Mouse (Mus musculus): Measurements from ENCODE around the gene Vps41. TPM values are rescaled to one million over a fixed set of nuclear protein-coding genes. Genes with fewer than 3 reads are reported as not detected.

Gene Vps41
- total RNA-seq (2022): 100 to 1,000 TPM; 149 to 164 (median 153) TPM

GRCm38 (mm10) chr13:18717185-18717584, at the start of gene Vps41:
Vps41 (plus strand) TSS chr13:18717286.
- DNase-seq (ENCODE audit: low spot score in 2 of 2): peak; percentile 78

GRCm38 (mm10) chr13:18698518-18699065, 18.5 kb upstream of the Vps41 start:
- peak; percentile 16 to 49 for DNase-seq (ENCODE audit: low spot score in 2 of 2)

GRCm38 (mm10) chr13:18711685-18712084, 5.4 kb upstream of the Vps41 start:
- no peak for DNase-seq (ENCODE audit: low spot score in 2 of 2)

GRCm38 (mm10) chr13:18716707-18717106, 379 bp upstream of the Vps41 start:
- no peak for DNase-seq (ENCODE audit: low spot score in 2 of 2)

DNA sequence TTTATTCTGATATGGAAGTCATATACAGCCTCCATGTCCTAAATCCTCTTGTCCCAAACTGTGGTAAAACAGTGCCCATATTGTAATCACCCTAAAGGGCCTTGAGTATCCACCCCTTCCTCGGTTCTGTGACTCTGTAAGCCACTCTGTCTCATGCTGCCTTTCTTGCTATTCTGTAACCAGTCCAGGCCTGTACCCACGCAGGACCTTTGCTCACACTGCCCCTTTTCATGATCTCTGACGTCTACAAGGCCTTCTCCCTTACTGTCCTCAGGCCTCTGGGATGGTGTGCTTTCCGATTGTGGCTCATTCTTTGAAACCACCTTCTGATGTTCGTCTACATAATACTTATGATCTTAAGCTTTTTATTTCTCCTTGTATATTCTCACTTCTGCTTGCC, 1.4 kb downstream of the Vps41 start:
- DNase-seq (ENCODE audit: low spot score in 2 of 2): no peak

GRCm38 (mm10) chr13:18730666-18731065, 13.6 kb downstream of the Vps41 start:
- no peak for DNase-seq (ENCODE audit: low spot score in 2 of 2)

- no peak for DNase-seq (ENCODE audit: low spot score in 2 of 2)
Measured at GRCm38 (mm10) chr13:18736590-18736989, 19.5 kb downstream of the Vps41 start.

DNA sequence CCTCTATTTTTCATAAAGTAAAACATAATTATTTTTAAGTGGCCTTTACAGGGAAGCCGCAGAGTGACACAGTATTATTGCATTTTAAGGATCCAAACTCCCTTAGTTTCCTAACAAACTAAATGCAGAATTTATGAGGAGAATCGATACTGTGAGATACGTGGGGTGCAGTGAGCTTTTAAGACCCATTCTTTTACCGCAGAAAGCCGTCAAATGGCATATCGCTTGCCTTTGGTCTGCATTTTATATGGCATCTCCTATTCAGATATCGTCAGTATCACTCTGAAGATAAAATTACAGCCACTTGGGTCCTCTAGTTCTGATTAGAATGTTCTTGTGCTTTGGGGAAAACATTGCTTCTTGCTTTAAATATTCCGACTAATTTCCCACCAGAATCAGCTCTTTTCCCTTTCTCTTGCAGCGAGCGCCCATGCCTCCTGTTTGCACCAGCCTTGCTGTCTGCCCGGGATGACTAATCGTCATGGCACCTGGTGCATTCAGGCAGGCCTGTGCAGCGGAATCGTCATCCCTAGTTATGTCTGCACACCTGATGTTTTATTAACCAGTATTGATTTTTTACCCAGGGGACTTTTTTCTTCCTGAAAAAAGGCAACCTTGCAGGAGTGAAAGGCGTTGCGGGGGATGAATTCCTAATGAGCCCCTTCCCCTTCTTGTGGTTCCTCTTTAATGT, 26.6 kb downstream of the Vps41 start:
- peak; percentile 59 to 62 for DNase-seq (ENCODE audit: low spot score in 2 of 2)

DNA sequence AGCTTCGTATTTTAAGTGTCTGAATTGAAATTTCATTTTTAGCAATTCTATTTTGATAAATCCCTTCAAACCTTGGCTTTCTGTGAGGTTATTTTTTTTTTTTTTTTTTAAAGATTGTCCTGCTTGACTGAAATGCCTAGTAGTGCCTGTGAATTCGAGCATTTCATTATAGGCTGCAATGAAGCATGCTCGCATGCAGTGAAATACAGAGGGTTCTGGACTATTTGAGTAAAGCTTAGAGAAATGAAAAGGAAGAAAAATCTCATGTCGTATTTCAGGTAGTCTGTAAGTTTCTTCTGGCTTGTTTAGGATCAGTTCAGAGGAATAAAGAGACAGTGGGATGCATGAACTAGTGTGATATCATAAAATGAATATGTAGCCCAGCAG, 27.2 kb downstream of the Vps41 start:
- no peak for DNase-seq (ENCODE audit: low spot score in 2 of 2)

- no peak for DNase-seq (ENCODE audit: low spot score in 2 of 2)
Measured at GRCm38 (mm10) chr13:18757958-18758357, 40.9 kb downstream of the Vps41 start.

DNA sequence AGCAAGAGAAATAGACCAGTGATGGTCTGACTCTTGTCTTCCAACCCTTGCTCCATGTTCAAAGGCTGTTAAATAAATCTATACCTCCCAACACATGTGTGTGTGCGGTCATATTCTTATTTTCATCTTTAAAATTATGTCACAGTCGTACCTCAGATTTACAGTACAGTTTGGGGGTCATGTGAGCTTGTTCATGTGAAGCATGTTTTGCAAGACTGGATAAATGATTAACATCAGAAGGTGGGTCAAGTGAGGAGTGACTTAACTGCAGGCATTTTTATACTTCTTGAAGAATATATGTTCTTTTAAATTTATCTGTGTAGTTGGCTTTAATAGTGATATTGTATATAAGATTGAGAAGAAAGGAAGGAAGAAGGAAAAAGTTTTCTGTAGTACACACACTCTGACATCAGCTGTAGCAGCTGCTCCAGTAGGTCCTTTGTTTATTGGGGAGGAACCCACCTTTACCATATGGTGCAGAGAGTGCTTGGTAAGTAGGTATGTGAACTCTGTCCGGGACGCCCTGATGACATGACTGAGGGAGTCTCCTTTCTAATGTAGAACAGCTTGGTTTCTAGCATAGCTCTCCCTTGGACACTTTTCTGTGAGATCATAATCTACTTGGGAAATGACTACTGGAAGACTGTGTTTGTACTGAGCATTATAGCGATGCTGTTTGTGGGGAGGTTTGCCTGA, 42.4 kb downstream of the Vps41 start:
- DNase-seq (ENCODE audit: low spot score in 2 of 2): no peak

DNA sequence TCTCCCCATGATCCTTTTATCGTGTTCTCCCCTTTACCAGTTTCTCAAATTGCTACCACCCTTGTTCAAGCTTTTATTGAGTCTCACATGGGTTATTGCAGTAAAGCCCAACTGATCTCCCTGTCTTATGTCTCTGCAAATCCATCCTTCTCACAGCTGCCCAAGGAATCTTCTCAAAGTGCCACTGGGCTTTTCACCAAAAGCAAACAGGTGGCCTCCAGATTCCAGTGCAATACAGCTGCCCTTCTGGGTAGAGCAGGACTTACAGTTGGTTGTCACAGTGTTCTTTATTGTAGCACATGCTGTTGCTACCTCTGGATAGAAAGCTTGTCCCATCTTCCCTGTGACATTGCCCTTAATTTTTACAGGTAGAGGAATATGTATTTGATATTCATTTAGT, 44.4 kb downstream of the Vps41 start:
- DNase-seq (ENCODE audit: low spot score in 2 of 2): no peak

GRCm38 (mm10) chr13:18767893-18768292, 50.8 kb downstream of the Vps41 start:
- DNase-seq (ENCODE audit: low spot score in 2 of 2): no peak

DNA sequence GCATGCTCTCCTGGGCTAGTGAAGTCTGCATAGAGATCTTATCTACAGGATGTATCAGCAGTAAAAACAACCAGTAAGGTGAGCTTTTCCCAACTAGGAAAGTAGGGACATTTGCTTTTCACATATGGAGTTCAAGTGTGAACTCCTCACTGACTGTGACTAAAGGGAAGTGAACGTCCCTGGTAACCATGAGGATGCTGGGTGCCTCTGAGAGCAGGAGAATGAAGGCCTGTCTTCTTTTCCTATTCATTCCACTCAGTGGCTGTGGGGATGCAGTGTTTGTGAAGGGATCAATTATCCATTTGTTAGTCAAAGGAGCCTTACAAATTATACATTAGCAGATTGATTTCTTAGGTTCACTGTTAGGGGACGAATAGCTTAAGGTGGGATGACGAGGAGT, 51.4 kb downstream of the Vps41 start:
- no peak for DNase-seq (ENCODE audit: low spot score in 2 of 2)

GRCm38 (mm10) chr13:18773437-18774198, 56.5 kb downstream of the Vps41 start:
- DNase-seq (ENCODE audit: low spot score in 2 of 2): no peak

DNA sequence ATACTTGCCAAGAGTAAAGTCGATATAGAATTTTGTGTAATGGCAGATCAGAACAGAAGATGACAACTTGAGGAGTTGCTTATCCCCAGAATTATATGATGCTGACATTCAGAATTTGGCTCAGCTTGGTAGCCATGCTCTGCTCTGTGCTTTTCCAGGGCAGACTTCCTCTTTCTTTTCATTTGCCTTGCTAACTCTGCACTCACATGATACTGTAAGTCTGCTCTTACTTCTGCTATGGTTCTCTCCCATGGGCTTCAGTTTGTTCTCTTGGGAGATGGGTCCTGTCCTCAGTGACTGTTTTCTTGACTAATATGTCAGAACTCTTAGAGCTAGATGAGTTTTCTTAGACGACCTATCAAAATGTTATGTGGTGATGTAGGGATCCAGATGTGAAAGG, 64.2 kb downstream of the Vps41 start:
- no peak for DNase-seq (ENCODE audit: low spot score in 2 of 2)

DNA sequence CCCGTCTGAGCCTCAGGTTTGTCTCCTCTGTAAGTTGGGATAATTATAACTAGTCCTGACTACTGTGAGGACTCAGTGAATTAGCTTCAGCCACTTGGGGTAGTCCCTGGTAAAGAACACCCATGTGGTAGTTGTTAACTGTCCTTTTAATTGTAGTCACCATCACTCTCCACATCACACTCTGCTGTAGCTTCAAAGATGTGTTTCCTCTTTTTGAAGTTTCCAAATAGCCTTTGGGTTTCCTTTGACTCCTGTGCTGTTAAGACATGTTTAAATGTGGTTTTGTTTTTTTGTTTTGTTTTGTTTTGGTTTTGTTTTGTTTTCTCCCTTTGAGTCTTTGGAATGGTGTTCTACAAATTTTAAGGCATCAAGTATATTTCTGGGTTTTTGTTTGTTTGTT, 68.6 kb downstream of the Vps41 start:
- no peak for DNase-seq (ENCODE audit: low spot score in 2 of 2)

GRCm38 (mm10) chr13:18788040-18788439, 71.0 kb downstream of the Vps41 start:
- DNase-seq (ENCODE audit: low spot score in 2 of 2): no peak

- DNase-seq (ENCODE audit: low spot score in 2 of 2): no peak
Measured at GRCm38 (mm10) chr13:18788689-18789088, 71.6 kb downstream of the Vps41 start.

- no peak for DNase-seq (ENCODE audit: low spot score in 2 of 2)
Measured at GRCm38 (mm10) chr13:18789662-18790061, 72.6 kb downstream of the Vps41 start.

DNA sequence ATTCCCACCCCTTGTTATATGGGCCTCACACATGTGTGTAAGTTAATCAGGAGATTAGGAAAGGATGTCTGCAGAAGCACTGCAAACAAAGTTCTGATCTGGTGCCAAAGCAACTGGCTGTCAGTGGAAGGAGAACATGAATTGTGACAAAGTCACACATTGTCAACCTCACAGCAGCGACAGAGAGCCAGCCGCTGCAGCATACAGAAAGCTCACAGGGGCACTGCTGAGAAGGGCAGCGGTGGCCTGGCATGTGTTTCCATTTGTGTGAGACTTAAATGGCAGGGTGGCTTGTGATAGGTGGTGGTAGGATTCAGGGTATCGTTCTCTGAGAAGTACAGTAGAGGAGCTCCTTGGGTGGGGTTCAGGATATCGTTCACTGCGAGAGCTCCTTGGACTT, 73.0 kb downstream of the Vps41 start:
- DNase-seq (ENCODE audit: low spot score in 2 of 2): no peak

DNA sequence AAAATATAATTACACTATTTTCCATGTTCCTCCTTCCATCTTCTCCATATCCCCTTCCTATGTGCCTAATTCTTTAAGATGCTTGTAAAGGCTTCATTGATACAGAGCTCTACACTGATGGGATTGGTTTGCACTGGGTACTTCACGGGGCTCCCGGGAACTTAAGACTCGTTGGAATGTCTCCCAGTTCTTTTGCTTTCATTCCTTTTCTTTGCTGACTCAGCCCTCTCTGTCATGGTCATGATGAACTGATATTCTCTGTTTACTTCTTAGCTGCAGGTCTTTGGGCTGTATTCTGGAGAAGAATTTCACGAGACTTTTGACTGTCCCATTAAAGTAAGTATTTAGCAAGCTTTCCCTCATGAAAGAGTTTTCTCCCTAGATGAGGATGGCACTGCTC, 74.2 kb downstream of the Vps41 start:
- no peak for DNase-seq (ENCODE audit: low spot score in 2 of 2)
